Mouse (Mus musculus) G1E (cell line): ENCODE data around the gene Phyh.

Source experiments
- CTCF ChIP-seq: IDR thresholded peaks from 2 replicates; pipeline ENCODE4 v1.5.1; 2012; ENCODE audit warnings: low read depth, low read length, inconsistent platforms, mixed read lengths
- POLR2AphosphoS5 ChIP-seq: IDR thresholded peaks from 2 replicates; pipeline ENCODE4 v1.6.1; 2012; ENCODE audit warnings: low read depth, low read length, inconsistent platforms; ENCODE audit not compliant: insufficient replicate concordance

DNA sequence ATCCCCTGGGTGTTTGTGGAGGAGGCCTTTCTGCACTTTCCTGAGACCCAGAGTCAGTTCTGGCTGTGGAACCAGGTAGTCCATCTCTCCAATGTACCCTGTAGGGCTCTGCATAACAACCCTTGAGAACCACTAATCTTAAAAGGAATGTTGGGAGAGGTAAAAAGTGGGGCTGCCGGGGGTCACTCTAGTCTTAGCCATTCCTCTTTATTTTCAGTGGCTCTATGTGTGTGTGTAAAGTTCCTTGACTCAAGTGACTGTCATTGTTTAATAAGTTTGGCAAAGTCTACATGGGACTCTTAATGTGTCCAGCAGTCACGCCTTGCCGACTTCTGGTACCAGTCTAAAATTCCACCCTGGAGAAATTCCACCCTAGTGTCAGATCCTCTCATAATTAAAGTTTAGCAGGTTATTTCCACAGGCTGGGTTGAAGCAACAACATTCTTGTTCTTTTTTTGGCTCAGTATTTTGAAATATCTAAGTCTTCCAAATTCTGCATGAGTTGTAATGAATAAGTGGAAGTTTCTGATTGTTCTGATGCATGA is 10.0 kb upstream of the Phyh start:
- no peak for TF ChIP-seq CTCF
- TF ChIP-seq POLR2AphosphoS5 = no peak
